Mouse (Mus musculus) spleen, adult 2 months (tissue): ENCODE results near the gene Fxyd1.

Source experiments
- CTCF ChIP-seq: fragments of 200-500 bp; IDR thresholded peaks from 2 replicates; pipeline ENCODE4 v1.5.1; 2011; ENCODE audit warnings: mild to moderate bottlenecking, inconsistent platforms; ENCODE audit not compliant: insufficient read depth, insufficient read length, insufficient replicate concordance; ENCODE audit errors: extremely low read depth
- POLR2A ChIP-seq: fragments of 200-500 bp; IDR thresholded peaks from 2 replicates; pipeline ENCODE4 v1.6.1; 2011; ENCODE audit warnings: low read depth, low read length, inconsistent platforms

GRCm38 (mm10) chr7:31042431-31042910, 14.5 kb downstream of the Fxyd1 start, which contains the start of gene Fxyd5:
- TF ChIP-seq POLR2A: no peak
- no peak for TF ChIP-seq CTCF
